Mouse (Mus musculus) limb, embryonic 11.5 days (tissue): ENCODE data around the gene Vps52. TPM values are rescaled to one million over a fixed set of nuclear protein-coding genes. Genes with fewer than 3 reads are reported as not detected.

Experiments used
- ATAC-seq: fragments of 200-750 bp; cut with Nextera tagmentation; 2 replicates; pipeline ENCODE4 v1.8.0; 2017; ENCODE audit warnings: low read depth; ENCODE audit not compliant: insufficient number of reproducible peaks, low FRiP score, low TSS enrichment
- DNase-seq: peaks from one replicate; pipeline ENCODE4 v3.0.0-alpha.2; 2015; ENCODE audit warnings: low spot score
- H3K27ac ChIP-seq: fragments of 300-500 bp; sonication (generic); replicated peaks from 2 replicates; pipeline ENCODE4 v1.5.1; 2014; ENCODE audit warnings: low read depth, mild to moderate bottlenecking, low read length
- H3K27me3 ChIP-seq: fragments of 300-500 bp; sonication (generic); 2 replicates; pipeline ENCODE4 v1.6.1; 2014; ENCODE audit warnings: mild to moderate bottlenecking, low read length, mixed read lengths; ENCODE audit not compliant: control insufficient read depth, insufficient read depth
- H3K36me3 ChIP-seq: fragments of 300-500 bp; sonication (generic); 2 replicates; pipeline ENCODE4 v1.6.1; 2014; ENCODE audit warnings: mild to moderate bottlenecking, low read length, moderate library complexity, mixed read lengths; ENCODE audit not compliant: control insufficient read depth, insufficient read depth
- H3K4me1 ChIP-seq: fragments of 300-500 bp; sonication (generic); 2 replicates; pipeline ENCODE4 v1.6.1; 2014; ENCODE audit warnings: low read length, mixed read lengths; ENCODE audit not compliant: control insufficient read depth, insufficient read depth
- H3K4me2 ChIP-seq: fragments of 300-500 bp; sonication (generic); 2 replicates; pipeline ENCODE4 v1.6.1; 2014; ENCODE audit warnings: low read depth, mild to moderate bottlenecking, moderate library complexity; ENCODE audit not compliant: severe bottlenecking
- H3K4me3 ChIP-seq: fragments of 300-500 bp; sonication (generic); 2 replicates; pipeline ENCODE4 v1.5.1; 2014; ENCODE audit warnings: low read depth, low read length
- H3K9ac ChIP-seq: fragments of 300-500 bp; sonication (generic); 2 replicates; pipeline ENCODE4 v1.6.1; 2014; ENCODE audit warnings: mild to moderate bottlenecking, low read length
- H3K9me3 ChIP-seq: fragments of 300-500 bp; sonication (generic); 2 replicates; pipeline ENCODE4 v1.6.1; 2016; ENCODE audit warnings: low read length; ENCODE audit not compliant: control insufficient read depth
- WGBS: fragments of 180-500 bp; shearing (Covaris S2); extraction: QIAGEN DNeasy Blood & Tissue Kit; methylation state at CpG from one replicate; pipeline ENCODE4 v1.1.7; 2014; 5-methylcytosine and 5-hydroxymethylcytosine counted together
- polyA plus RNA-seq: library from polyadenylated mRNA; unstranded; fragments of >200 nt; fragmentation: Nextera tagmentation; extraction: Ambion mirVana; gene quantifications from 2 replicates; pipeline ENCODE4 v1.2.1, GENCODE M21; 2014

Vps52 gene
- polyA plus RNA-seq, 1 experiment from 2014 or later, result 35.6 TPM

DNA sequence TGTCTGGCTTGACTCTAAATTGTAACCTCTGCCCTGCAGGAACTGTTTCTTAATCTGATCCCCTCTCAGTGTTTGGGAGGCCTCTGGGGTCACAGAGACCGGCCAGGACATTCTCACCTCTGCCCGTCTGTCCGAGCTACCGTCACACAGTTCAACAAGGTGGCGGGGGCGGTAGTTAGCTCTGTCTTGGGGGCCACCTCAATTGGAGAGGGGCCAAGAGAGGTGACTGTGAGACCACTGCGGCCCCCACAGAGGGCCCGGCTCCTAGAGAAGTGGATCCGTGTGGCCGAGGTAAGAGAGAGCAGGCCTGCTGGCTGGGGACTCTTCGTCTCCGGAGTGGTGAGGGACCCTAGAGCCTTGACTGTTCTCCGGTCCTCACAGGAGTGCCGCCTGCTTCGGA lies 22.6 kb upstream of the Vps52 start:
- Histone ChIP-seq H3K9me3 (no peaks in the 10 kb centered on the region), H3K4me2 (no peak overlapping the region), H3K36me3 (peaks cover 10% of the 10 kb centered on the region; the same call in 1 of the 2 replicates), H3K4me1 (peaks cover 11% of the 10 kb centered on the region), H3K9ac (no peak overlapping the region), H3K4me3 (no peak overlapping the region), H3K27me3 (no peaks in the 10 kb centered on the region), H3K27ac (no peak overlapping the region)
- no peak for DNase-seq
- no peak for ATAC-seq
- WGBS, result 90% methylated on average over 15 of the region's 15 CpGs

GRCm38 (mm10) chr17:33935422-33936055 lies 20.1 kb upstream of the Vps52 start:
- Histone ChIP-seq H3K9me3 (no peaks in the 10 kb centered on the region), H3K9ac (no peak overlapping the region), H3K36me3 (peaks cover 13% of the 10 kb centered on the region; the same call in 1 of the 2 replicates), H3K27ac (no peak overlapping the region), H3K27me3 (no peaks in the 10 kb centered on the region), H3K4me3 (no peak overlapping the region), H3K4me1 (peaks cover 12% of the 10 kb centered on the region), H3K4me2 (no peak overlapping the region)
- DNase-seq, result no peak
- no peak for ATAC-seq
- 86% methylated on average over 21 of the region's 21 CpGs for WGBS

DNA sequence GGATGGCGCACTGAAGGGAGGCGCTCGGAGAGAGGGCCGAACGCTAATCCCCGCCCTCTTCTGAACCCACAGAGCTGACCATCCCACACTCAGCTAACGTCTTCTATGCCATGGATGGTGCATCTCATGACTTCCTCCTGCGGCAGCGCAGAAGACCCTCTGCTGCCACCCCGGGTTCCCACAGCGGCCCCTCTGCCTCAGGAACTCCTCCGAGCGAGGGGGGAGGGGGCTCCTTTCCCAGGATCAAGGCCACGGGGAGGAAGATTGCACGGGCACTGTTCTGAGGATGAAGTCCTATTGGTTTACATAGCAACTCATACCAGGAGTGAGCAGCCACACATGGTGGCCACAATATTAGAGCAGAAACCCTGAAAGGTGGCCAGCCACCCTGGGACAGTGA lies 18.6 kb upstream of the Vps52 start:
- Histone ChIP-seq H3K4me1 (peaks cover 11% of the 10 kb centered on the region), H3K27ac (no peak overlapping the region), H3K9me3 (no peaks in the 10 kb centered on the region), H3K36me3 (peaks cover 13% of the 10 kb centered on the region; the same call in 1 of the 2 replicates), H3K9ac (no peak overlapping the region), H3K4me3 (no peak overlapping the region), H3K27me3 (no peaks in the 10 kb centered on the region), H3K4me2 (no peak overlapping the region)
- 91% methylated on average over 15 of the region's 15 CpGs for WGBS
- DNase-seq (no peak), ATAC-seq (no peak)

DNA sequence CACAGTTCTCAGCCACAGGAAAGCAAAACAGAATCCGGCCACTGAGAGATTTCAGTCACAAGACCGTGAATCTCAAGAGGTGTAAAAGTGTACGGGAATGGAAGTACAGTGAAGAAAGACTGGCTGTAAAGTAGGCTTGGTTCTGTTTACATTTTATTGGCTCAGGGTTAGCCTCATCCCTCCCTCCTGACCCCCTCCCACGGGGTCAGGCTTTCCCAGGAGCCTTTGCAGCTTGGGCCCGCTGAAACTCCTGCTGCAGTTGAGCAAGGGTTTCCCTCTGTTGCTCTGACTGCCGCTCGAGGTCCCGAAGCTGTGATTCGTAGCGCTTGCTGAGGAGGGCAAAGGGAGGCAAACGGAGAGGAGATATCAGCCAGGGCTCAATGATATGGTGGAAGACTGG lies 16.8 kb upstream of the Vps52 start:
- Histone ChIP-seq H3K9me3 (no peaks in the 10 kb centered on the region), H3K4me1 (peaks cover 11% of the 10 kb centered on the region), H3K27me3 (no peaks in the 10 kb centered on the region), H3K36me3 (peaks cover 14% of the 10 kb centered on the region; the same call in 1 of the 2 replicates), H3K27ac (no peak overlapping the region), H3K4me3 (no peak overlapping the region), H3K9ac (no peak overlapping the region), H3K4me2 (peak overlapping the region; percentile 93; the same call in 1 of the 2 replicates)
- 82% methylated on average over 11 of the region's 11 CpGs for WGBS
- ATAC-seq (no peak), DNase-seq (no peak)

DNA sequence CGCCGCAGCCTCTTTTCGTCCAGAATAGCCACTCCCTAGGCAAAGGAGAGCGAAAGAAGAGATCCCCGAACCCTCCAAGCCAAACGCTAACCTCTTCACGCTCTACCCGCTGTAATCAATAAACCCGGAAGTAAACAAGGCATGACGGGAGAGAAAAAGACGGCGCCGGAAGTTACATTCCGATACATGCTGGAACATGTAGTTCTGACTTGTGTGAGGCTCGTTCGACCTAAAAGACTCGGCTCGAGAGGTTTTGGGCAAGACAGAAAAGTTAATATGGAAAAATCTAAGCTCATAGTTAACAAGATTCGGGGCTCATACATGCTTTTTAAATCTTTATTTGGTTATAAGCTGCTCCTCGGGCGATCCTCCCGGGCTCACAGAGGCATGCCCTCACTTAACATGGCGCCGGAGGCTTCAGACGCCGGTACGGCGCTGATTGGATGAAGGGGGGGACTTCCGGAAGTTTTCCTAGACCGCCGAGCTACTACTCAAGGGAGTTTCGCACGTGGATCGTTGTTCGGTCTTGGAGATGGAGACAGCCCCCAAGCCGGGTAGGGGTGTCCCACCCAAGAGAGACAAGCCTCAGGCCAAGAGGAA lies 15.3 kb upstream of the Vps52 start, which contains the start of the genes Pfdn6 and Wdr46:
TSS of gene Pfdn6 (minus strand) at position 138 of the 600 bp plus-strand sequence.
TSS of gene Wdr46 (plus strand) at position 455 of the 600 bp plus-strand sequence.
- Histone ChIP-seq H3K36me3 (peaks cover 23% of the 10 kb centered on the region), H3K4me2 (peak within 1 kb of the TSS; percentile 96), H3K27ac (no peak within 1 kb of the TSS), H3K4me1 (peaks cover 11% of the 10 kb centered on the region), H3K27me3 (no peaks in the 10 kb centered on the region), H3K9me3 (no peaks in the 10 kb centered on the region), H3K9ac (peak within 1 kb of the TSS; percentile 73), H3K4me3 (peak within 1 kb of the TSS; percentile 93)
- peak; percentile 87 for DNase-seq
- peak; percentile 78 for ATAC-seq
- WGBS, result under 1% methylated on average over 36 of the region's 36 CpGs

- peaks cover 11% of the 10 kb centered on the region for H3K4me1 ChIP-seq
- WGBS, result 3% methylated on average over 26 of the region's 26 CpGs
- no peaks in the 10 kb centered on the region for H3K27me3 ChIP-seq
- no peak overlapping the region for H3K27ac ChIP-seq
- H3K36me3 ChIP-seq, result peaks cover 19% of the 10 kb centered on the region
- 0 out of 2 replicates have a peak, but pooled peaks have one; percentile 24 for ATAC-seq
- peak overlapping the region; percentile 96 for H3K4me2 ChIP-seq
- H3K9ac ChIP-seq, result peak overlapping the region; percentile 73
- no peak for DNase-seq
- no peaks in the 10 kb centered on the region for H3K9me3 ChIP-seq
- peak overlapping the region; percentile 93 for H3K4me3 ChIP-seq
Measured at GRCm38 (mm10) chr17:33940981-33941380, 14.6 kb upstream of the Vps52 start.

DNA sequence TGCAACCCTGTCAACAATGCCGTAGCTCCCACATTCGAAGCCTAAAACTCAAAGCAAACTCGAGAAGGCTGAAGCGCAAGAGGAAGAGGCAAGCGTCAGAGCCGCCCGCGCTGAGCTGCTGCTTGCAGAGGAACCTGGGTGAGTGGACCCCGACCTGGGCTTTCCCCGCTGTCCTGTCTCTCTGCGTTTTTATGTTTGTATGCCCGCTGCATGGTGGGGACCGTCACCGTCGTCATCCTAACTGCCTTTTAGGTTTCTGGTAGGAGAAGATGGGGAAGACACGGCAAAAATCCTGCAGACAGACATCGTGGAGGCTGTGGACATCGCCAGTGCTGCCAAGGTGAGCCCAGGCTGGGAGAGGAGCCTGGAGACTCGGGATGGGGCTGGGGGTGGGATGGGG lies 14.2 kb upstream of the Vps52 start:
- Histone ChIP-seq H3K4me2 (peak overlapping the region; percentile 96), H3K36me3 (peaks cover 19% of the 10 kb centered on the region), H3K27ac (no peak overlapping the region), H3K4me3 (peak overlapping the region; percentile 93), H3K9me3 (no peaks in the 10 kb centered on the region), H3K27me3 (no peaks in the 10 kb centered on the region), H3K4me1 (peaks cover 11% of the 10 kb centered on the region), H3K9ac (peak overlapping the region; percentile 73)
- DNase-seq (no peak), ATAC-seq (no peak)
- whole genome bisulfite sequencing, result 61% methylated on average over 19 of the region's 19 CpGs

- Histone ChIP-seq H3K27me3 (no peaks in the 10 kb centered on the region), H3K4me3 (no peak overlapping the region), H3K4me1 (peaks cover 11% of the 10 kb centered on the region), H3K4me2 (no peak overlapping the region), H3K9ac (no peak overlapping the region), H3K9me3 (no peaks in the 10 kb centered on the region), H3K27ac (no peak overlapping the region), H3K36me3 (peaks cover 17% of the 10 kb centered on the region)
- 94% methylated on average over 15 of the region's 15 CpGs for WGBS
- no peak for ATAC-seq
- DNase-seq, result no peak
Measured at GRCm38 (mm10) chr17:33943454-33943853, 12.2 kb upstream of the Vps52 start.
